Mouse (Mus musculus) frontal cortex, postnatal 10 days (tissue): ENCODE results near the gene Zfp970.
"Not testable (repeated sequence)": the region's sequence is repeated elsewhere in the genome, so short reads cannot be mapped to it uniquely, and the experiment has no call there.

Source experiments
- DNase-seq, 2 experiments: peaks; one replicate each; pipeline ENCODE4 v3.0.0; 2022; ENCODE audit warnings: low spot score in 2 of 2, mixed read lengths in 1 of 2

Zfp970 gene

GRCm38 (mm10) chr2:177464676-177465075 lies at the start of gene Zfp970:
TSS of gene Zfp970 (plus strand) at chr2:177464733.
- not testable (repeated sequence) for DNase-seq

GRCm38 (mm10) chr2:177468222-177468621 lies 3.7 kb downstream of the Zfp970 start:
- not testable (repeated sequence) for DNase-seq

GRCm38 (mm10) chr2:177472261-177472660 lies 7.7 kb downstream of the Zfp970 start:
- not testable (repeated sequence) for DNase-seq

- not testable (repeated sequence) for DNase-seq
Observed at GRCm38 (mm10) chr2:177481971-177482370, 17.4 kb downstream of the Zfp970 start.

- not testable (repeated sequence) for DNase-seq
Observed at GRCm38 (mm10) chr2:177483238-177483948, 18.9 kb downstream of the Zfp970 start.

GRCm38 (mm10) chr2:177498067-177498466 lies 33.5 kb downstream of the Zfp970 start, which contains the start of gene Gm14403:
TSS of gene Gm14403 (plus strand) at chr2:177498215.
- DNase-seq = peak in 1 of 2 experiments; percentile 28

GRCm38 (mm10) chr2:177499182-177499581 lies 34.6 kb downstream of the Zfp970 start:
- not testable (repeated sequence) for DNase-seq

- not testable (repeated sequence) for DNase-seq
Observed at GRCm38 (mm10) chr2:177505211-177505719, 40.7 kb downstream of the Zfp970 start.

- not testable (repeated sequence) for DNase-seq
Observed at GRCm38 (mm10) chr2:177511381-177511780, 46.8 kb downstream of the Zfp970 start.

- DNase-seq = not testable (repeated sequence)
Observed at GRCm38 (mm10) chr2:177511972-177512371, 47.4 kb downstream of the Zfp970 start.

GRCm38 (mm10) chr2:177513991-177514479 lies 49.5 kb downstream of the Zfp970 start:
- not testable (repeated sequence) for DNase-seq

- not testable (repeated sequence) for DNase-seq
Observed at GRCm38 (mm10) chr2:177517746-177518145, 53.2 kb downstream of the Zfp970 start.

GRCm38 (mm10) chr2:177518354-177518753 lies 53.8 kb downstream of the Zfp970 start:
- not testable (repeated sequence) for DNase-seq

- not testable (repeated sequence) for DNase-seq
Observed at GRCm38 (mm10) chr2:177518960-177519359, 54.4 kb downstream of the Zfp970 start.

- no peak for DNase-seq
Observed at GRCm38 (mm10) chr2:177520035-177520434, 55.5 kb downstream of the Zfp970 start.

GRCm38 (mm10) chr2:177523061-177523460 lies 58.5 kb downstream of the Zfp970 start:
- DNase-seq = no peak

- not testable (repeated sequence) for DNase-seq
Observed at GRCm38 (mm10) chr2:177523674-177524073, 59.1 kb downstream of the Zfp970 start.

GRCm38 (mm10) chr2:177524171-177524570 lies 59.6 kb downstream of the Zfp970 start:
- not testable (repeated sequence) for DNase-seq
